Mouse (Mus musculus): ENCODE measurements around the gene Cdh23.

DNA sequence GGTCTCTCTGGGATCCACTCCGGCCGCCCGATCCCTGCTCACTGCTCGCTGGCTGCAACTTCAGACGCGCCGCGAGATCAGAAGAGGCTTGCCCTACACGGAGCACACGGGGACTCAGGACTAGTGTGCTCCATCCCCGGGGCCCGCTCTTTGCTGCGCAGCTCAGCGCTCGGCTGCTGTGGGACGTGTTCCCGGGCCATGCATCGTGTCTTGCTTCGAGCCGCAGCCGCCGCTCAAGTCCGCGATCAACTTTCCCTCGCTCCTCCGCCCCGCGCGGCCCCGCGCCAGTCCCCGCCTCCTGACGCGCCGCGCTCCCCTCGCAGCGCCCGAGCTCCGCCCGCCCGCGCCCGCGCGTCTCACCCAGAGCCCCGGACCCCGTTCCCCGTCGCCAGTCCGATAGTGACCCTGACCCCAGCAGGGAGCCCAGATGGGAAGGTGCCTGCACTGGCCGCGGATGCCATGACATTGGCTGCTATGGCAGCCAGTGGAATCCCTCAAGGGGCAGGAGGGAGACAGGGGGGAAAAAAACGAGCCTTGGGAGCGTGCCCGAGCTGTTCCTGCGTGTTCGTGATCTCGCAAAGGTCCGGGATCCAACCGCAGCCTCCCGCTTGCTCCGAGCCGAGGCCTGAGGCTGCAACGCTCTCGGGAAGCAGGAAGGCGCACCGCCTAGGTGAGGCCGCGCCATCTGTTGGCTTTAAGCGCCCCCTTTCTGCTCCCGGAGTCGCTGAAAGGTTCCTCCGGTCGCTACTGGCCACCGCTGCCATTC is 9.1 kb downstream of the Cdh23 start:
- TF ChIP-seq CTCF (IDR thresholded peaks at IDR 0.05; ENCODE audit: low read depth) (peak; percentile 58), EP300 (IDR thresholded peaks at IDR 0.05; ENCODE audit: low read depth) (no peak)

Measured in heart, postnatal 0 days (tissue).